Mouse (Mus musculus) T-helper 17 cell (primary cell): ENCODE data around the gene Etl4.
"Not testable (repeated sequence)": the region's sequence is repeated elsewhere in the genome, so short reads cannot be mapped to it uniquely, and the experiment has no call there.

Experiments used
- in situ Hi-C, 2 experiments: fragments of 300-600 bp; cut with MboI, MseI; formaldehyde crosslinking; loops; 1 replicate in 1 of 2; 2 replicates in 1 of 2; pipeline ENCODE4 v1.15.1; 2025; ENCODE audit warnings: high pct_unique_total_duplicates in 2 of 2

Gene Etl4

DNA sequence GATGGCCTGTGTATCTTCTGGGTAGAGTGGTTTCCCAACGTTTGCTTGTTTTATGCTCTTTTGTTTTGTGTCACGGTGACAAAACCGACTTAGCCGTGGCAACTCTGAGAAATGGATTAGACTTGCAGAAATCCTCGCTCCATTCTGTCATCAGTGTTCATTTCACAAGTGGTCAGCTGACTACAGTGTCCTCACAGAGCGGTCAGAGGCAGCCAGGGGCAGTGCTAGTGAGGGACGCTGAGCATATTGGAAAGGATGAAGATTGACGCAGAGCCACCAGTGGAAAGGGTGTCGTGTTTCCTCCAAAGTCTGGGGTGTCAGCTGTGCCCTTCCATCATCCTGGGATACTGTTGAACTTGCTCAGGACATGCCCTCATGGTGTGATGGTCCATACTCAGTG, 733.2 kb downstream of the Etl4 start:
- in situ Hi-C loops, result no loop called here

DNA sequence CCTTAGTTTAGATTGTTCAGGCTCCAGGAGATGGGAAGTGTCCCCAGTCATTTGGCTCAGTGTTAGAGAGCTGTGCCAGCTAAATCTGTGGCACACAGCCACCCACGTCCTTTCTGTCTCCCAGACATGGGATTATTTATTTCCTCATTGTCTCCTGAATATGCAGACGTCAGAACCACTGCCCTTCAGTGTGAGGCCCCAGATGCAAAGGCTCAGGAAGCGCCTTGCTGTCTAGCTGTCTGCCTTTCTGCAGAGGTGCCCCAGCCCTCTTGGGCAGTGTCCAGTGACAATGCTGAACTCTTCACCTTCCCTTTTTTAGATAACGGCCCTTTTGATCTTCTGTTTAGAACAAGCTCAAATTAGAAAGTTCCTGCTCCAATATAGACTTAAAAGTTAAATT, 740.2 kb downstream of the Etl4 start:
- in situ Hi-C loops, result no loop called here

DNA sequence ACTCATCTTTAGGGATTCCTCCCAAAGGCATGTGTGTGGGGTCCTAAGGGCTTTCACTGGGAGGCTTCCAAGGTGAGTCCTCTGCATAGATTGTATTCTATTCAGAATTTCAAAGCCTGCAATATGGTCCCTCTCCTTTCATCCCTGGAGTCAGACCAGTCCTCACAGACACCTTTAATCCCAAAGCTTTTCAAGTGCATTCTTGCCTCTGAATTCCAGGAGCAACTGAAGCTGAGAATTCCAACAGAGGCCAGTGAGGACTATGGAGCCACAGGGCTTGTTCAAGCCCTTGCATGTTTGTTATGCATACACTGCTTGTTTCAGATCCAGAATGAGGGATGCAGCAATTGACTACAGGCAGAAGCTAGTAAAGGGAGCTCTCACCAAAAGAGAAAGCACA, 743.5 kb downstream of the Etl4 start:
- in situ Hi-C loops, result no loop called here

DNA sequence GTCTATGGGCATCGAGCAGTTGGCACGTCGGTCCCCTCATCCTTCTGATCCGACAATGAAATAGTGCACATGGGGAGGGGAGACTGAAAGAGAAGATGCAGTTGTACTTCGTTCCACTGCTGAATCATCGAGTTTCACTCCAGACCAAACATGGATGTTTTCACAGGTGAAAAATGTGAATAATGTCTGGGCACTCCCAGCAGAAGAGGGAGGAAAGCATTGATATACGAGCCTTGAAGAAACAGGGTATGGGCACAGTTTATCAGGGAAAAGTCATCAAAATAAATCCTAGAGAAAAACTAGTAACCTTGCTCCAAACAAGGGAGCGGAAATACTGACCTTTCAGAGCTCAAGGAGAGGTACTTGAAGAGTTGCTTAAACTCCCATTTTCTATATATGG, 744.5 kb downstream of the Etl4 start:
- in situ Hi-C loops, result no loop called here

DNA sequence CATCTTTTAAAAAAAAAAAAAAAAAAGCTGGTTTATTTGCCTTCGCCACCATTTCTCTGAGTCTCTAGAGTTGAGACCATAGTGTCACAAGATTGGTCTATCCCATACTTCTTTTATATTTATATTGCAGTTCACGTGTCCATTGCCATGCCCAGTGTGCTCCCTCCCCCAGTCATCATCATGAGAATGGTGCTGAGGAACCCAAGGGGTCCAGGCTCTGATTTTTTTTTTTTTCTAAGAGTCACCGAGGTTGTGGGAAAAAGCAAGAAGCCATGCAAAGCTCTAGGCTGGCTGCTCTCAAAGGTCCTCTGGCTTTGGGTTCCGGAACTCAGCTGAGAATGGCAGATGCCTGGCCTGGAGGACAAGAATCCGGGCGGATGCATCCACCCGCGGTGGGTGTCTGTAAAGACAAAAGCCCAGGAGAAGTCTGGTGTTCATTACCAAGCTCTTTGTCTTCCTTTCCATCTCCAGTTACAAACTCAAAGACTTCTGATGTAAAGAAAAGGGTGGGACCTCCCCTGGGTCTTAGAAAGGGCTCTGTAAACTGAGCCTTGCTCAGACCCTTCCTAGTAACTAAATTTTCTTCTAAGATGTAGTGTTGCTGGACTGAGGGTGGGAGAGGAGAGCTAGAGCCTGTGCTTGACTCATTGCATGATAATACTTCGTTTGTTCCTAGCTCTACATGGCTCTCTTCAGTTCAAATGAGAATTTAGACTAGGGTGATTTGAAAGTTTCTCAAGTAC, 745.2 kb downstream of the Etl4 start:
- in situ Hi-C loops, result no loop called here

DNA sequence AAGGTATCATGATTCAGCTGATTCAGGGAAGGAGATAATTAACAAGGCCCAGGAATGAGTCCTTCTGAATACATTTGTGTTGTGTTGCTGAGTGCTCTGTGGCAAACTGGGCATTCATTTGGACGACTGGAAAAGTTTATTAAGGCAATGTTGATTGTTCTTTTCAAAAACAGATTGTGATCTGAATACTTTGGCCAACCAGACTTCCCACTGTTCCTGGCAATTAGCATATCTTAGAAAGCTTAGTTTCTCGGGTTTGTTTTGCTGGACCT, 745.7 kb downstream of the Etl4 start:
- in situ Hi-C loops, result no loop called here

DNA sequence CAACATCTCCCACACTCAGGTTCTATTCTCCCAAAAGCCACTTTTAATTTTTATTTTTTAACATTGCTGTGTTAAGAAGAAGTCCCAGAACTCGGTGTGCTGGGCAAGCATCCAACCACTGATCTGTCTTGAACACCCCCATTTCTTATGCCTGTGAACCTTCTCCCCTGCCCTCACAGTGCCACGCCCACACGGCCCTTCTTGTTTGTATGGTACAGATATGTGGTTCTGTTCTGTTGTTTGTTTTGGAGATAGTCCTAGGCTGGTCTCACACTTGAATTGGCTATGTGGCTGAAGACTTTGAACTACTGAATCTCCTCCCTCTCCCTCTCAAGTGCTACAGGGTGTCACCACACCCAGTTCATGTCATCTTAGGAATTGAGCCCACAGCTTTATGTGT, 748.3 kb downstream of the Etl4 start:
- in situ Hi-C loops, result no loop called here

DNA sequence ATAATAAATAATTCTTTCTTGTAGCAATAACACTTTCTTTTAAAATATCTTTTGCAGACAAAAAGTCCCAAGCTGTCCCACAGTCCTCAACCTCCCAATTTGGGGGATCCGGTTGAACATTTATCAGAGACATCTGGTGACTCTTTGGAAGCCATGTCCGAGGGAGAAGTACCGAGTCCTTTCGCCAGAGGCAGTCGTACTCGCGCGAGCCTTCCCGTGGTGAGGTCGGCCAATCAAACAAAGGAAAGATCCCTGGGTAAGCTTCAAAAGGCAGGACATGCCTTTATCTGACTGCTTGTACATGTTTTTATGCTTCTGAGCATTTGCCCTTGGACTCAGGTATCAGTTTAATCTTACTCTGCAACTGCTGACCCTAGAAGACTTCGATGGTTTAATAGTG, 752.3 kb downstream of the Etl4 start:
- in situ Hi-C loops, result no loop called here

DNA sequence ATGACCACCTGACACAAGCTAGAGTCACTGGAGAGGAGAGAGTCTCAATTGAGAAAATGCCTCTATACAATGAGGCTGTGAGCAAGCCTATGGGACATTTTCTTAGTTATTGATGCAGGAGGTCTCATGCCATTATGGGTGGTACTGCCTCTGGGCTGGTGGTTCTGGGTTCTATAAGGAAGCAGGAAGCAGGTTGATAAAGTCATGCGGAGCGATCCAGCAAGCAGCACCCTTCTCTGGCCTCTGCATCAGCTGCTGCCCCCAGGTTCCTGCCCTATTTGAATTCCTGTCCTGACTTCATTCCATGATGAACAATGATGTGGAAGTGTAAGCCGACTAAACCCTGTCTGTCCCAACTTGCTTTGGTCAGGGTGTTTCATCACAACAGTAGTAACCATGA, 753.1 kb downstream of the Etl4 start:
- in situ Hi-C loops, result no loop called here

DNA sequence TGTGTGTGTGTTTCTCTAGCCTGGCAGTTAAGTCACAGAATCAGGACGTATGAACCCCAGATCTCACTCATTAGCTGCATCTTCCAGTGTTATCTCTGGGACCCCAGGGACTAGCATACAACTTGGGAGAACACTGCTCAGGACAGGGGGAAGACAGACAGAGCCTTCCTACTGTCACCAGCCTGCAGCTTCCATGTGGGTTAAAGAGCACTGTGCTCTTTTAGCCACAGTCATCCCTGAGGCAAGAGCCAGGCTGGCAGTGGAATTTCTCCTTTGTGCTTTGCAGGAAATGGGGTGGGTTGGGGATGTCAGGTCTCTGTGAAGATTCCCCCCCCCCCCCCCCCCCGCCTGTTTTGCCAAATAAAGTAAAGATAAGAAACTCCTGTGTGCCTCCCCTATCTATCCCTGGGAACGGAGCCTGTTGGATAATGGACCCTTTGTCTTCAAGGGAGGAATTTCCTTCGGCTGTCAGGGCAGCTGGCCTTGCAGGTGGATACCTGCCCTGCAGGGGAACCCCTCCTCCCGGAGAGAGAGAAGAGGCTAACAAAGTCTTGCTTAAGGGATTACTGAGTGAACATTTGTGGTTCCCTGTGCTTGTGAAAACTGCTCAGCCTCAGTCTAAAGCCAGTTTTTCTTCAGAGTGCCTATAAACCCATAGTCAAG, 755.9 kb downstream of the Etl4 start:
- in situ Hi-C loops, result no loop called here

DNA sequence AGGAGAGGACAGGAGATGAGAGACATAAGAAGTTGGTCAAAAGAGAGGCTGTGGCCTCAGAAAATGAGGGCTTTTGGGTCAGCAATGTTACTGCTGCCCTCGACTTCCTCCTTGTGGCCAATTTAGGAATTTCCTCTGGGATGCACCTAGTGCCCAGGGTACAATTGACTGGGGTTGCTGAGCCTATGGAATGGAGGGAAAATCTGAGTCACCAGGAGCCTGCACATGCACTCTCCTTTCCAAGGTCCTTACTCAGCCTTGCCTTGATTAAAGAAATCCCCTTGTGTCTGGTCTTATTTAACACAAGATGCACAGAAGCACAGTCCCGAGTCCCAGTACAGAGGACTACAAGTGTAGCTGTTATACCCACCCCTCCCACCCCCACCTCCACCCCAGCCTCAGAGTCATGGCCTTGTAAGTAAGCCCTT, 756.5 kb downstream of the Etl4 start:
- in situ Hi-C loops, result no loop called here

DNA sequence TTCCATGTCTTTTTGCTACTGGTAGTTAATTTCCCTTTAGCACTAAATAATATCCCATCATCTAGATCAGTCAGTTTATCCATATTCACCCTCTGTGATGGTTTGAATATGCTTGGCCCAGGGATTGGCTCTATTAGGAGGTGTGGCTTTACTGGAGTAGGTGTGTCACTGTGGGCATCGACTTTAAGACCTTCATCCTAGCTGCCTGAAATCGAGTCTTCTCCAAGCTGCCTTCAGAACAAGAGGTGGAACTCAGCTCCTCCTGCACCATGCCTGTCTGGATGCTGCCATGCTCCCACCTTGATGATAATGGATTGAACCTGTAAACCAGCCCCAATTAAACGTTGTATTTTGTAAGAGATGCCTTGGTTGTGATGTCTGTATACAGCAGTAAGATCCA, 758.3 kb downstream of the Etl4 start:
- in situ Hi-C loops, result no loop called here

DNA sequence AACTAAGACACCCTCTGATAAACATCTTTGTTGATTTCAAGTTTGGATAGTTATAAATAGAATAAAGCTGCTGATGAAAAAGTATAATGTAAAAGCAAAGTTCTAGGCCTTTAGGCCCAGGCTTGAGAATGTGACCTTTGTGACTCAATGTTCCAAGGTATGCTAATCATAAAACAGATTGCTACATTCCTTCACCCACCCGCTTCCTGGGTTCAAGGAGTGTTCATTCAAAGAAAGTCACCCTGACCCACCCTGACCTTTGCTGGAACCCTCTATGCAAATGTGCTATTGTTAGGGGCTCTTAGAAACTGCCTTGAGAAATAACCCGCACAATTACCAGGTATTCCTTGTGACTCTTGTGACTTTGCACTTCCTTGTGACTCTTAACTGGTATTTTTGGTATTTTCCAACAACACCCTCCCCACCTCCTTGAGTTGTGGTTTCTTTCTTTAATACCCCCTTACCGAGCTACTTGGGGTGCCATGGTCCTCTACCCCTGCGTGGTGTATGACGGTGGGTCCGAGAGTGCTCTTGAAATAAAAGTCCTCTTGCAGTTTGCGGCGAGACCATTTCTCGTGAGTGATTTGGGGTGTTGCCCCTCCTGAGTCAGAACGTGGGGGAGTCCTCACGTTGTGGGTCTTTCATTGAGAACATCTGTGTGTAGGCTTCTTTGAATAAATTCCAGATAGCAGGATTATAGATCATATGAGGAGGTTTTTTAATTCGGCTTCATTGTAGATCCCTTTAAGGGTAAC, 758.9 kb downstream of the Etl4 start:
- in situ Hi-C loops, result not testable (repeated sequence)

DNA sequence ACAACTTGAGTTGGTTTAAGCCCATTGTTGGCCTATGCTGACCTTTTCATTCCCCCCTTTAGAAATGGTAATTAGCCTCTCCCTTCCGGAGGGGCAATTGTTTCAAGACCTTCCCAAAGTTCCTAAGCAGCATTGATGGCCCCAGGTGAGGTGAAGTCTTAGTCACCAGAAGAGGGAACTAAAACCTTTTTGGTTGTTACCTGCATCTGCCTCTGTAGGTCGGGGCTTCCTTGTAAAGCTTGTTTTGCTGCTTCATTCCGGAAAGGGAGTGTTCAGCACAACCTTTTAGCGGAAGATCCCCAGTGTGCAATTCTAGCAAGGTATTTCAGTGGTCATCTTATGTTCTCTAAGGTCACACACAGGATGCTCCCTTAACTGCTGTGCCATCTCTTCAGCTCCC, 759.8 kb downstream of the Etl4 start:
- in situ Hi-C loops, result no loop called here

DNA sequence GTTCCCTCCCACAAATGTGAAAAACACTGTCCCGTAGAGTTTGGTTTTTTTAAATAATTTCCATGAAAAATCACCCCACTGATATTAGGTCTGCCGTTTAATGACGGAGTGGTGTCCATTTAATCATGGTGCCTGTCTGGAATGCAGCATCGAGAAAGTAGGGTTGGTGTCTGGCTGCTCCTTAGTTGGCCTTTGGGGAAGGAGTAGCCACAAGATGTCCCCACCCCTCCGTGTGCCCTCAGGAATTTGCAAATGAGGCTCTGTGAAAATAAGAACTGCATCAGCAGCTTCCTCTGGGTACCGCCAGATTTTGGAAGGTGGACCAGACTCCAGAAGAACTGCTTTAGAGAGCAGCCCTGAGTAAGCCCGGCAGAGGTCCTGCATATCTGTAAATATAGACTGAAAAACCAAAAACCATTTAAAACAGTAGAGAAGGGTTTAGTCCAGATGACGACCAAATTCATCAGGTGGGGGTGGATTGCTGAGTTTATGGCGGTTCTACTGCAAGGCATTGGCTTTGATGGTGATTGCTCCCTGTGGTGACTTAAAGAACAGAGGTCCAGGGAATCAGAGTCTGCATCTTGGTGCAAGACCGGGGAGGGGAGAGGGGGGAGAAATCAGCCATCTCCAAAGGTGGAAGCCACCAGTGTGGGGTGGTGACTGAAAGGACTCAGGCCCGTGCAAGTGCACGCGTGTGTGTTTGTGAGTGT, 762.1 kb downstream of the Etl4 start:
- in situ Hi-C loops, result no loop called here

DNA sequence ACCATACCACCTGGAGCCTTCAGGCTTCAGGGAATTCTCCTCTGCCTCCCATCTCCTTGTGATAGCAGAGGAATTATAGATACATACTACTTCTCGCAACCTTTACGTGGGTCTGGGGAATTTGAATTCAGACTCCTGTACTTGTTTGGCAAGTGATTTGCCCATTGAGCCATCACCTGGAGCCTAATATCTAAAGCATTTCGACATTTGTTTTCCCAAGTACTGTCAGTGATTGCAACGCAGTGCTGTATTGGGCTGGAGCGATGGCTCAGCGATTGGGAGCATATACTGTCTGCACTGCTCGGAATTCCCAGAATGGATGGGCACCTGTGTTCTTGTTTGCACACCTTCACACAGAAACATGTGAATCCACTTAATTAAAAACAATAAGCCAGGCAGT, 762.7 kb downstream of the Etl4 start:
- in situ Hi-C loops, result no loop called here

DNA sequence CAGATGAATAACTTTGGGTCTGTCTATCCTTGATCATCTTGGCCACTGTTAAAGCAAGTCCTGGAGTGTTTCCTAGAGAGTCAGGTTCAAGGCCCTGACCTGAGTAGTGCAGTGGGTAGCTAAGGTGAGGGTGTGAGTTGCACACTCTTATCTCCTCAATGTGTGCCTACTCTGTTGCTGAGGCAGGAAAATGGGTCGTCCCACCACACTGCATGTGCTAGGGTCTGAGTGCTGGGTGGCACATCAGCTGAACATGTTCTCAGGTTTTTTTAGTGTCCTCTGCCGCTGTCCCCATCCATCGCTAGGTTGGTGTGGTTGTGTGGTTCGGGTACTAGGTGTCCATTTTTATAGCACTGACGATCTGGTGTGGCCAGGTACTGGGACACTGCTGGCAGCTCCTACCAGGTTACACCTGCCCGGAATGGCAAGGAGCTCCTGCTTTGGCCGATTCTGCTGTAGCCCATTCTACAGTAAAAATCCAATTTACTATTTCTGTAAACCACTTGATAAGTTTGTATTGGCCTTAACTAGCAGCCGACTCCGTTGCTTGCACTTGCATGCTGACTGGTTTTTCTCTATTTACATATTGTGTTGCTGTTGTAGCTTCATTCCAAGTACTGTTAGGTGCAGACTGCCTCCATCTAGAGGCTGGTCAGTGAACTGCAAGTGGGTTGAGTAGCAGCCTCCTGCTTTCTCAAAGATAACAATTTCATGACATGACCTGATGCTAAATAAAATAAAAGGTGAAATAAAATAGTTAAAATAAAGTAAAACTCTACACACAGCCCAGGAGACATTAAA, 763.4 kb downstream of the Etl4 start:
- in situ Hi-C loops, result no loop called here

DNA sequence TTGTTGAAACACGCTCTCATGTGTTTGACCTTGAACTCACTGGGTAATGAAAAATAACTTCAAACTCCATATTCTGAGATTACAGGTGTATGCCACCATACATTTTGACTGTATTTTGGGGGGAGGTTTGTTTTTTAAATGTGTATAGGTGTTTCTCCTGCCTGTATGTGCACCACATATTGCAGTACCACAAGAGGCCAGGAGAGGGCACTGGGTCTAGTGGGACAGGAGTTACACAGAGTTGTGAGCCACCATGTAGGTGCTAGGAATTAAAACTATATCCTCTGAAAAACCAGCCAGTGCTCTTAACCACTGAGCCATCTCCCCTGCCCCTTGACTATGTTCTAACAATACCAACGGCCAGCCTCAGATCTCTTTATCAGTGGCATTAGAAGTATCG, 766.8 kb downstream of the Etl4 start:
- in situ Hi-C loops, result no loop called here

DNA sequence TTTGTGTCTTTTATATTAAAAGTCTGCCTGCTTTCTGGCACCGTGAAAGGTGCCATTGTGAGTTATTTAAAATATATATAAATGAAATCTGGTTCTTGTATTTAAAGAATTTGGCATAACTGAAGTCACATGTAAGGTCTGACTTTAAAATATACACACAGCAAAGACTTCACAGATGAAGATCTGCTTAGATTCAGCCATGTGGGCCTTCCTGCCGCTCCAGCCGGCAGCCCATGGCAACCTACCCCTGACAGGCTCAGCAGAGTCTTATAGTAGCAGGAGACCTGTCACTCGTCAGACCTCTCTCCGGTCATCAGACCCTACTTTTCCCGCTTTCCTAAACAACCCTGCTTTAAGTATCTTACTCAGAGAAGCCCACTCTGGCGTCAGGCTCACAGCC, 769.2 kb downstream of the Etl4 start:
- in situ Hi-C loops, result no loop called here

DNA sequence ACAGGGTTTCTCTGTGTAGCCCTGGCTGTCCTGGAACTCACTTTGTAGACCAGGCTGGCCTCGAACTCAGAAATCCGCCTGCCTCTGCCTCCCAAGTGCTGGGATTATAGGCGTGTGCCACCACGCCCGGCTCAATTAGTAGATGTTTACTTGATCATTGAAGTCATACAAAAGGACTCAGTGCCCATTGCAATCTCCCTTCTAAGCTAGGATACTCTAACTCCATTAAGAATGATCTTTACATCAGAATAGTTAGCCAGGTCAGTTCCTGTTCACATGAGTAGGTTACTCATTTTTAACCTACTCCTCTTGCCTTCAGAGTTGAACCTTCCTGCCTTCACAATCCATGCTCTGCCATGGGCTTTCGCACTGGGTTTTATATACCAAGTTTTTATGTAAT, 772.6 kb downstream of the Etl4 start:
- in situ Hi-C loops, result not testable (repeated sequence)

DNA sequence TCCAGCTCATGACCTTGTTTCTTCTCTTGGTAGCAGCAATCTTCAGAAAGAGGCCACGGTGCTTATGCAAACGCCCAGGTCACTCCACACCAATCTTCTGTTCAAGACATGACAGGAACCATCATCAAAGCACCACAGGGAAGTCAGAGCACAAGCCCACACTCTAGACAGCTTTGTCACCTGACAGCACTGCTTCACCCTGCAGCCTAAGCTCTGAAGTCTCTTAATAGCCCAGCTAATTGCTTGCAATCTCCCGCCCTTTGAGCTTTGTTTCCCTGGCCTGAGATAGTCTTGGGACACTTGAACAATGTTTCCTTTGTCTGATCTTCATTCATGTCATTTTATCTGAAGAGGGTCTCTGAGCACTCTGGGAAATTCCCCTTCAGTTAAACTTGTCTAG, 779.8 kb downstream of the Etl4 start:
- in situ Hi-C loops, result no loop called here

DNA sequence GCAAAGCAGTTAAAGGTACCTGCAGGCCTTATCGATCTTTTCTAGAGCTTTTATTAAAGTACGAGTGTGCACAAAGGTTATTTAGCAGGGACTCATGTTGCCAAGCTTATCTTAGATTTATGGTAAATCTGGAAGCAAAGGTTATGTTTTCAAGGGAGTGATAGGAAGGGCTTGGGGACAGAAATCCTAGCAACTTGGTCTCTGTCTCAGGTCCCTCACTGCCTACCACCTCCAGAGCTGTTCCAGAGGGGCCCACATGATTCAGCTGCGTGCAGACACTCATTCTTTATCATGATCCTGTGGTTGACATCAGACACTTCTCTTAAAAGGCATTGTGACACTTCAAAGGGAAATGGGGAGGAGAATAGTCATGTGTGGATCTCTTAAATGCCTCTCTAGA, 783.3 kb downstream of the Etl4 start:
- in situ Hi-C loops, result no loop called here
